Mouse (Mus musculus) heart, postnatal 10 days (tissue): ENCODE results near the gene Psapl1. TPM values are rescaled to one million over a fixed set of nuclear protein-coding genes. Genes with fewer than 3 reads are reported as not detected.

Experiments used
- DNase-seq, 2 experiments: peaks; one replicate each; pipeline ENCODE4 v3.0.0; 2021
- intact Hi-C: fragments of 180-260 bp; cut with DNase I; formaldehyde crosslinking; loops from one replicate; pipeline ENCODE4 v1.15.1; 2025
- total RNA-seq, 2 experiments: library from RNA; stranded (reverse); gene quantifications; 2 replicates each; pipeline ENCODE4 v1.2.3; 2021

Gene Psapl1
- not detected for total RNA-seq

- DNase-seq: peak; percentile 31 to 35
- intact Hi-C loops: no loop called here
Observed at GRCm38 (mm10) chr5:36203916-36204315, at the start of gene Psapl1. Gene Psapl1, plus strand, starts transcription at chr5:36204021.

- intact Hi-C loops: no loop called here
Observed at GRCm38 (mm10) chr5:36154879-36155485, 48.8 kb upstream of the Psapl1 start.

GRCm38 (mm10) chr5:36165424-36166302 is 38.2 kb upstream of the Psapl1 start:
- DNase-seq: no peak
- intact Hi-C loops: no loop called here

More at GRCm38 (mm10) chr5:36154879-36155485, 48.8 kb upstream of the Psapl1 start:
- DNase-seq: no peak

GRCm38 (mm10) chr5:36166346-36167013 is 37.3 kb upstream of the Psapl1 start:
- no peak for DNase-seq
- intact Hi-C loops: no loop called here

- intact Hi-C loops: no loop called here
- peak; percentile 71 to 78 for DNase-seq
Observed at GRCm38 (mm10) chr5:36168963-36169650, 34.7 kb upstream of the Psapl1 start.

- intact Hi-C loops: no loop called here
Observed at GRCm38 (mm10) chr5:36174569-36175115, 29.2 kb upstream of the Psapl1 start.

GRCm38 (mm10) chr5:36176409-36176808 is 27.4 kb upstream of the Psapl1 start:
- DNase-seq: peak; percentile 15 to 23
- intact Hi-C loops: no loop called here

More at GRCm38 (mm10) chr5:36174569-36175115, 29.2 kb upstream of the Psapl1 start:
- no peak for DNase-seq

GRCm38 (mm10) chr5:36176873-36177272 is 26.9 kb upstream of the Psapl1 start:
- no peak for DNase-seq
- intact Hi-C loops: no loop called here

- intact Hi-C loops: no loop called here
- no peak for DNase-seq
Observed at GRCm38 (mm10) chr5:36178215-36178614, 25.6 kb upstream of the Psapl1 start.

- intact Hi-C loops: no loop called here
- no peak for DNase-seq
Observed at GRCm38 (mm10) chr5:36178785-36179184, 25.0 kb upstream of the Psapl1 start.

- no peak for DNase-seq
- intact Hi-C loops: no loop called here
Observed at GRCm38 (mm10) chr5:36179708-36180107, 24.1 kb upstream of the Psapl1 start.

- intact Hi-C loops: no loop called here
Observed at GRCm38 (mm10) chr5:36182326-36182725, 21.5 kb upstream of the Psapl1 start.

GRCm38 (mm10) chr5:36186294-36187053 is 17.3 kb upstream of the Psapl1 start:
- DNase-seq: no peak
- intact Hi-C loops: no loop called here

More at GRCm38 (mm10) chr5:36182326-36182725, 21.5 kb upstream of the Psapl1 start:
- DNase-seq: no peak

GRCm38 (mm10) chr5:36188310-36188709 is 15.5 kb upstream of the Psapl1 start:
- intact Hi-C loops: no loop called here
- DNase-seq: peak; percentile 58 to 62

- intact Hi-C loops: no loop called here
- no peak for DNase-seq
Observed at GRCm38 (mm10) chr5:36191285-36191684, 12.5 kb upstream of the Psapl1 start.

GRCm38 (mm10) chr5:36191876-36192275 is 11.9 kb upstream of the Psapl1 start:
- peak in 1 of 2 experiments; percentile 23 for DNase-seq
- intact Hi-C loops: no loop called here

- intact Hi-C loops: no loop called here
- DNase-seq: no peak
Observed at GRCm38 (mm10) chr5:36192677-36193076, 11.1 kb upstream of the Psapl1 start.

GRCm38 (mm10) chr5:36194631-36195030 is 9.2 kb upstream of the Psapl1 start:
- intact Hi-C loops: no loop called here
- peak in 1 of 2 experiments; percentile 16 for DNase-seq

- intact Hi-C loops: no loop called here
- DNase-seq: no peak
Observed at GRCm38 (mm10) chr5:36195436-36195835, 8.4 kb upstream of the Psapl1 start.

GRCm38 (mm10) chr5:36199519-36199918 is 4.3 kb upstream of the Psapl1 start:
- intact Hi-C loops: no loop called here
- no peak for DNase-seq
